Mouse (Mus musculus) CH12.LX (cell line): ENCODE measurements around the gene Cyp2b19. TPM values are rescaled to one million over a fixed set of nuclear protein-coding genes. Genes with fewer than 3 reads are reported as not detected.

Source experiments
- DNase-seq: peaks from one replicate; pipeline ENCODE4 v3.0.0-alpha.2; 2013; ENCODE audit errors: extremely low read depth
- H3K27ac ChIP-seq: 2 replicates; pipeline ENCODE4 v1.5.1; 2012; ENCODE audit warnings: low read depth, mild to moderate bottlenecking, control low read depth, moderate library complexity; ENCODE audit not compliant: insufficient read depth
- H3K27me3 ChIP-seq: replicated peaks from 2 replicates; pipeline ENCODE3; 2012; ENCODE audit warnings: inconsistent platforms
- H3K36me3 ChIP-seq, 2 experiments: replicated peaks in 1 of 2; 2 replicates each; pipeline versions ENCODE3 to v1.6.1; 2012; ENCODE audit warnings: inconsistent platforms in 1 of 2, low read length in 1 of 2, mild to moderate bottlenecking in 1 of 2, mixed read lengths in 1 of 2, moderate library complexity in 1 of 2; ENCODE audit not compliant: control insufficient read depth in 1 of 2, insufficient read depth in 1 of 2
- H3K4me1 ChIP-seq, 2 experiments: 2 replicates each; pipeline ENCODE4 v1.6.1; 2012; ENCODE audit warnings: inconsistent platforms in 1 of 2, moderate library complexity in 1 of 2; ENCODE audit not compliant: insufficient read depth in 2 of 2, control insufficient read depth in 1 of 2
- H3K4me2 ChIP-seq: 2 replicates; pipeline ENCODE4 v1.6.1; 2012; ENCODE audit warnings: low read depth, mild to moderate bottlenecking, control low read depth; ENCODE audit not compliant: poor library complexity, insufficient read depth, severe bottlenecking
- H3K4me3 ChIP-seq, 3 experiments: fragments of 150-350 bp in 1 of 3; sonication (generic) in 1 of 3; replicated peaks in 1 of 3; 2 replicates each; pipeline versions ENCODE3 to v1.5.1; 2011 to 2012; ENCODE audit warnings: low read depth in 2 of 3, low read length in 2 of 3, mild to moderate bottlenecking in 2 of 3, moderate library complexity in 2 of 3, control low read depth in 1 of 3, improper control_type of control experiment in 1 of 3, inconsistent platforms in 1 of 3, mixed read lengths in 1 of 3; ENCODE audit not compliant: poor library complexity in 1 of 3
- H3K79me2 ChIP-seq: replicated peaks from 2 replicates; pipeline ENCODE4 v1.6.1; 2012; ENCODE audit warnings: mild to moderate bottlenecking, moderate library complexity; ENCODE audit not compliant: control insufficient read depth, poor library complexity, insufficient read depth, severe bottlenecking; ENCODE audit errors: extremely low read depth
- H3K9ac ChIP-seq: 2 replicates; pipeline ENCODE4 v1.6.1; 2012; ENCODE audit warnings: low read depth, mild to moderate bottlenecking, control low read depth, moderate library complexity; ENCODE audit not compliant: insufficient read depth
- H3K9me3 ChIP-seq: replicated peaks from 2 replicates; pipeline ENCODE3; 2012; ENCODE audit warnings: low read length, inconsistent platforms, mixed read lengths
- BHLHE40 ChIP-seq: IDR thresholded peaks from 2 replicates; pipeline ENCODE4 v1.6.1; 2011; ENCODE audit warnings: mild to moderate bottlenecking, low read depth, low read length, improper control_type of control experiment
- CTCF ChIP-seq, 2 experiments: IDR thresholded peaks in 1 of 2; conservative IDR thresholded peaks in 1 of 2; 2 replicates each; pipeline ENCODE4 v1.5.1; 2011 to 2012; ENCODE audit warnings: low read depth in 2 of 2, low read length in 2 of 2, improper control_type of control experiment in 1 of 2, inconsistent platforms in 1 of 2, mild to moderate bottlenecking in 1 of 2, moderate library complexity in 1 of 2
- E2F4 ChIP-seq: IDR thresholded peaks from 2 replicates; pipeline ENCODE4 v1.6.1; 2011; ENCODE audit warnings: low read depth, low read length, improper control_type of control experiment; ENCODE audit not compliant: insufficient replicate concordance
- ELF1 ChIP-seq: IDR thresholded peaks from 2 replicates; pipeline ENCODE4 v1.6.1; 2014; ENCODE audit warnings: low read depth, mild to moderate bottlenecking, inconsistent platforms, low read length, improper control_type of control experiment
- EP300 ChIP-seq: IDR thresholded peaks from 2 replicates; pipeline ENCODE4 v1.6.1; 2011; ENCODE audit warnings: low read length, improper control_type of control experiment
- ETS1 ChIP-seq: conservative IDR thresholded peaks from 2 replicates; pipeline ENCODE4 v1.6.1; 2012; ENCODE audit warnings: low read depth, mild to moderate bottlenecking, inconsistent platforms, low read length, improper control_type of control experiment, moderate library complexity
- GABPA ChIP-seq: IDR thresholded peaks from 2 replicates; pipeline ENCODE4 v1.6.1; 2012; ENCODE audit warnings: low read depth, low read length, improper control_type of control experiment, inconsistent platforms; ENCODE audit not compliant: insufficient replicate concordance
- HCFC1 ChIP-seq: IDR thresholded peaks from 2 replicates; pipeline ENCODE4 v1.6.1; 2012; ENCODE audit warnings: low read depth, mild to moderate bottlenecking, inconsistent platforms, low read length, improper control_type of control experiment
- JUN ChIP-seq: IDR thresholded peaks from 2 replicates; pipeline ENCODE4 v1.6.1; 2011; ENCODE audit warnings: low read depth, mild to moderate bottlenecking, low read length, improper control_type of control experiment, moderate library complexity; ENCODE audit not compliant: insufficient read depth
- JUND ChIP-seq: conservative IDR thresholded peaks from 2 replicates; pipeline ENCODE4 v1.6.1; 2011; ENCODE audit warnings: low read depth, low read length, improper control_type of control experiment
- KAT2A ChIP-seq: IDR thresholded peaks from 2 replicates; pipeline ENCODE4 v1.6.1; 2012; ENCODE audit warnings: low read length, improper control_type of control experiment, inconsistent platforms; ENCODE audit not compliant: insufficient replicate concordance
- MAZ ChIP-seq: IDR thresholded peaks from 2 replicates; pipeline ENCODE4 v1.6.1; 2012; ENCODE audit warnings: low read depth, mild to moderate bottlenecking, inconsistent platforms, low read length, improper control_type of control experiment, moderate library complexity
- MEF2A ChIP-seq: IDR thresholded peaks from 2 replicates; pipeline ENCODE4 v1.6.1; 2014; ENCODE audit warnings: low read depth, mild to moderate bottlenecking, inconsistent platforms, low read length, improper control_type of control experiment, borderline replicate concordance
- NRF1 ChIP-seq: IDR thresholded peaks from 2 replicates; pipeline ENCODE4 v1.6.1; 2014; ENCODE audit warnings: low read depth, mild to moderate bottlenecking, inconsistent platforms, low read length, improper control_type of control experiment, moderate library complexity
- PAX5 ChIP-seq: IDR thresholded peaks from 2 replicates; pipeline ENCODE4 v1.6.1; 2012; ENCODE audit warnings: low read length, inconsistent platforms, mixed read lengths
- POLR2A ChIP-seq: IDR thresholded peaks from 2 replicates; pipeline ENCODE4 v1.6.1; 2011; ENCODE audit warnings: low read depth, mild to moderate bottlenecking, improper control_type of control experiment, low read length
- POLR2AphosphoS2 ChIP-seq: IDR thresholded peaks from 2 replicates; pipeline ENCODE4 v1.6.1; 2011; ENCODE audit warnings: low read depth, low read length, improper control_type of control experiment
- RAD21 ChIP-seq: IDR thresholded peaks from 2 replicates; pipeline ENCODE4 v1.6.1; 2011; ENCODE audit warnings: low read depth, mild to moderate bottlenecking, low read length, improper control_type of control experiment, moderate library complexity
- RCOR1 ChIP-seq: conservative IDR thresholded peaks from 2 replicates; pipeline ENCODE4 v1.6.1; 2012; ENCODE audit warnings: low read depth, mild to moderate bottlenecking, inconsistent platforms, low read length, improper control_type of control experiment
- SIN3A ChIP-seq: IDR thresholded peaks from 2 replicates; pipeline ENCODE4 v1.6.1; 2012; ENCODE audit warnings: low read length, improper control_type of control experiment, inconsistent platforms
- SMC3 ChIP-seq: IDR thresholded peaks from 2 replicates; pipeline ENCODE4 v1.6.1; 2011; ENCODE audit warnings: low read depth, low read length, improper control_type of control experiment
- UBTF ChIP-seq: IDR thresholded peaks from 2 replicates; pipeline ENCODE4 v1.6.1; 2012; ENCODE audit warnings: low read depth, mild to moderate bottlenecking, inconsistent platforms, low read length, improper control_type of control experiment, moderate library complexity
- USF2 ChIP-seq: conservative IDR thresholded peaks from 2 replicates; pipeline ENCODE4 v1.6.1; 2011; ENCODE audit warnings: low read depth, low read length, improper control_type of control experiment
- dilution Hi-C: fragments of 300-500 bp; cut with MboI; formaldehyde crosslinking; loops from 2 replicates; pipeline ENCODE4 v1.14.3; 2020; ENCODE audit warnings: low sequenced_read_pairs; ENCODE audit not compliant: extremely low pct_unique_long_range_greater_than_20kb, extremely low pct_ligation_motif_present
- in situ Hi-C: fragments of 300-500 bp; cut with MboI; formaldehyde crosslinking; loops from 3 replicates; pipeline ENCODE4 v1.14.3; 2019; ENCODE audit warnings: low sequenced_read_pairs, low pct_ligation_motif_present, low pct_unique_long_range_greater_than_20kb, mixed read lengths
- polyA plus RNA-seq: library from polyadenylated mRNA; unstranded; fragments of >175 nt; gene quantifications from 2 replicates; pipeline ENCODE4 v1.2.1, GENCODE M21; 2012; ENCODE audit warnings: low read depth; ENCODE audit not compliant: insufficient read length
- total RNA-seq, 2 experiments: library from RNA; depleted of rRNA; stranded (reverse); fragments of 300-350 nt in 1 of 2; fragments of >200 nt in 1 of 2; gene quantifications; 2 replicates each; pipeline ENCODE4 v1.2.3; 2012 to 2014

Gene Cyp2b19
- total and polyA plus RNA-seq, 3 experiments = 0.04 to 0.11 TPM; not detected in 1

- no peaks in the 10 kb centered on the region for H3K4me1 ChIP-seq
- peaks cover 75% of the 10 kb centered on the region for H3K27me3 ChIP-seq
- TF ChIP-seq SMC3 (peak; percentile 51), CTCF (conservative IDR thresholded peaks at IDR 0.05 in 1 of 2, IDR thresholded peaks at IDR 0.05 in 1 of 2; ENCODE audit: low read depth in 2 of 2, low read length in 2 of 2) (peak in 1 of 2 experiments; percentile 67; a peak in 2 of 4 replicates), POLR2AphosphoS2 (no peak), BHLHE40 (no peak), SIN3A (no peak), RAD21 (peak; percentile 58), UBTF (no peak)
- no peak overlapping the region for H3K9ac ChIP-seq
- in situ Hi-C loops (no loop called here), dilution Hi-C loops (no loop called here)
- no peak overlapping the region for H3K4me3 ChIP-seq
- H3K27ac ChIP-seq = no peak overlapping the region
- H3K9me3 ChIP-seq = peaks cover 2% of the 10 kb centered on the region
- peak; percentile 14 for DNase-seq
- no peak overlapping the region for H3K4me2 ChIP-seq
- no peaks in the 10 kb centered on the region for H3K36me3 ChIP-seq
- no peaks in the 10 kb centered on the region for H3K79me2 ChIP-seq
These were observed 18.0 kb upstream of the Cyp2b19 start for GRCm38 (mm10) chr7:26738940-26739339.

GRCm38 (mm10) chr7:26743948-26744347, 13.0 kb upstream of the Cyp2b19 start:
- no peak for DNase-seq
- Histone ChIP-seq H3K27me3 (peaks cover 64% of the 10 kb centered on the region), H3K79me2 (no peaks in the 10 kb centered on the region), H3K36me3 (no peaks in the 10 kb centered on the region), H3K4me1 (no peaks in the 10 kb centered on the region), H3K9me3 (no peaks in the 10 kb centered on the region), H3K27ac (no peak overlapping the region), H3K9ac (no peak overlapping the region), H3K4me3 (no peak overlapping the region), H3K4me2 (no peak overlapping the region)
- in situ Hi-C loops (no loop called here), dilution Hi-C loops (no loop called here)
- TF ChIP-seq POLR2A (no peak), NRF1 (no peak), HCFC1 (no peak)

GRCm38 (mm10) chr7:26745486-26745885, 11.5 kb upstream of the Cyp2b19 start:
- TF ChIP-seq USF2 (no peak), JUND (no peak), ELF1 (no peak), MEF2A (no peak), JUN (no peak), PAX5 (no peak), E2F4 (no peak), RCOR1 (no peak), KAT2A (no peak), MAZ (no peak), EP300 (no peak), BHLHE40 (no peak), SMC3 (no peak), GABPA (no peak), ETS1 (no peak)
- TF ChIP-seq, all 38 proteins: peak for 0
- no peak overlapping the region for H3K4me2 ChIP-seq
- H3K4me3 ChIP-seq = no peak overlapping the region
- H3K27ac ChIP-seq = no peak overlapping the region
- H3K27me3 ChIP-seq = peaks cover 54% of the 10 kb centered on the region
- H3K9me3 ChIP-seq = no peaks in the 10 kb centered on the region
- dilution Hi-C loops = no loop called here
- no peak overlapping the region for H3K9ac ChIP-seq
- no peak for DNase-seq
- H3K4me1 ChIP-seq = no peaks in the 10 kb centered on the region
- H3K79me2 ChIP-seq = no peaks in the 10 kb centered on the region
- in situ Hi-C loops = no loop called here
- no peaks in the 10 kb centered on the region for H3K36me3 ChIP-seq
